Mouse (Mus musculus): ENCODE results near the gene Adamts17. TPM values are rescaled to one million over a fixed set of nuclear protein-coding genes. Genes with fewer than 3 reads are reported as not detected.

Gene Adamts17
- total and polyA plus RNA-seq, 3 experiments: 0.33 to 0.42 TPM; not detected in 1

- no peak overlapping the region for H3K4me3 ChIP-seq (ENCODE audit: control insufficient read depth in 1 of 2, insufficient read depth in 1 of 2, low read depth in 2 of 2, low read length in 2 of 2)
- H3K36me3 ChIP-seq (ENCODE audit: control insufficient read depth in 1 of 2, insufficient read depth in 2 of 2, low read length in 2 of 2): no peaks in the 10 kb centered on the region
- peaks cover 0 to 6% of the 10 kb centered on the region in 2 experiments; a peak in 2 of 4 replicates for H3K4me1 ChIP-seq (ENCODE audit: control insufficient read depth in 1 of 2, insufficient read depth in 2 of 2, low read length in 2 of 2)
- H3K9ac ChIP-seq (ENCODE audit: control insufficient read depth, low read depth, low read length, poor library complexity, severe bottlenecking): no peak overlapping the region
- H3K27ac ChIP-seq (ENCODE audit: control insufficient read depth, low read depth, low read length): no peak overlapping the region
- H3K79me2 ChIP-seq (ENCODE audit: control insufficient read depth, insufficient read depth, low read length, poor library complexity): no peaks in the 10 kb centered on the region
- TF ChIP-seq RCOR1 (IDR thresholded peaks at IDR 0.05; ENCODE audit: low read depth, low read length): no peak
- no peak for TF ChIP-seq GABPA (IDR thresholded peaks at IDR 0.05; ENCODE audit: low read depth, low read length)
- TF ChIP-seq USF1 (IDR thresholded peaks at IDR 0.05; ENCODE audit: low read depth, low read length): no peak
- no peak for TF ChIP-seq MAX (IDR thresholded peaks at IDR 0.05; ENCODE audit: low read length)
- no peak for TF ChIP-seq HCFC1 (IDR thresholded peaks at IDR 0.05; ENCODE audit: low read depth, low read length)
- no peak for TF ChIP-seq ELF1 (IDR thresholded peaks at IDR 0.05; ENCODE audit: low read depth, low read length)
- TF ChIP-seq POLR2AphosphoS5 (IDR thresholded peaks at IDR 0.05; ENCODE audit: borderline replicate concordance, low read depth, low read length): no peak
- TF ChIP-seq ZC3H11A (IDR thresholded peaks at IDR 0.05; ENCODE audit: low read depth, low read length): no peak
- no peak for TF ChIP-seq MYB (IDR thresholded peaks at IDR 0.05; ENCODE audit: low read depth, low read length)
- no peak for TF ChIP-seq USF2 (IDR thresholded peaks at IDR 0.05; ENCODE audit: borderline replicate concordance in 1 of 2, insufficient read depth in 1 of 2, low read depth in 1 of 2, low read length in 2 of 2)
- TF ChIP-seq EP300 (IDR thresholded peaks at IDR 0.05; ENCODE audit: low read depth in 1 of 2, low read length in 2 of 2): no peak
- no peak for DNase-seq (ENCODE audit: low read depth, low spot score)
- H3K27me3 ChIP-seq (ENCODE audit: control insufficient read depth in 1 of 2, insufficient read depth in 2 of 2, low read length in 2 of 2): no peaks in the 10 kb centered on the region
- no peaks in the 10 kb centered on the region for H3K9me3 ChIP-seq (replicated peaks; ENCODE audit: insufficient read depth, low read length)
These were observed 188.2 kb downstream of the Adamts17 start for GRCm38 (mm10) chr7:67027696-67028095.

GRCm38 (mm10) chr7:67028902-67029301 lies 189.4 kb downstream of the Adamts17 start:
- Histone ChIP-seq H3K9ac (ENCODE audit: control insufficient read depth, low read depth, low read length, poor library complexity, severe bottlenecking) (no peak overlapping the region), H3K27ac (ENCODE audit: control insufficient read depth, low read depth, low read length) (no peak overlapping the region), H3K27me3 (ENCODE audit: control insufficient read depth in 1 of 2, insufficient read depth in 2 of 2, low read length in 2 of 2) (no peaks in the 10 kb centered on the region), H3K4me1 (ENCODE audit: control insufficient read depth in 1 of 2, insufficient read depth in 2 of 2, low read length in 2 of 2) (peaks cover 0 to 6% of the 10 kb centered on the region in 2 experiments; a peak in 2 of 4 replicates), H3K4me3 (ENCODE audit: control insufficient read depth in 1 of 2, insufficient read depth in 1 of 2, low read depth in 2 of 2, low read length in 2 of 2) (0 out of 4 replicates have a peak overlapping the region, but pooled peaks of 1 of the 2 experiments have one; percentile 15), H3K9me3 (replicated peaks; ENCODE audit: insufficient read depth, low read length) (no peaks in the 10 kb centered on the region), H3K79me2 (ENCODE audit: control insufficient read depth, insufficient read depth, low read length, poor library complexity) (no peaks in the 10 kb centered on the region), H3K36me3 (ENCODE audit: control insufficient read depth in 1 of 2, insufficient read depth in 2 of 2, low read length in 2 of 2) (no peaks in the 10 kb centered on the region)
- TF ChIP-seq POLR2AphosphoS2 (IDR thresholded peaks at IDR 0.05; ENCODE audit: low read length) (no peak), SIN3A (IDR thresholded peaks at IDR 0.05; ENCODE audit: low read length) (no peak), MAZ (IDR thresholded peaks at IDR 0.05; ENCODE audit: low read depth, low read length) (no peak), TCF12 (IDR thresholded peaks at IDR 0.05; ENCODE audit: low read depth, low read length) (no peak), SMC3 (IDR thresholded peaks at IDR 0.05; ENCODE audit: low read depth, low read length) (no peak), RAD21 (IDR thresholded peaks at IDR 0.05; ENCODE audit: low read depth, low read length) (no peak), ZC3H11A (IDR thresholded peaks at IDR 0.05; ENCODE audit: low read depth, low read length) (no peak), UBTF (IDR thresholded peaks at IDR 0.05; ENCODE audit: borderline replicate concordance, insufficient read depth, low read depth, low read length) (no peak), HCFC1 (IDR thresholded peaks at IDR 0.05; ENCODE audit: low read depth, low read length) (no peak), TBP (IDR thresholded peaks at IDR 0.05; ENCODE audit: low read depth, low read length) (no peak), MAFK (IDR thresholded peaks at IDR 0.05; ENCODE audit: borderline replicate concordance, low read depth, low read length) (no peak), TAL1 (IDR thresholded peaks at IDR 0.05; ENCODE audit: low read length) (no peak)
- peak; percentile 12 for DNase-seq (ENCODE audit: low read depth, low spot score)

All from MEL (cell line).